Mouse (Mus musculus): ENCODE data around the gene Sdf4.

- TF ChIP-seq CTCF (IDR thresholded peaks at IDR 0.05; ENCODE audit: control insufficient read depth, insufficient read depth, low read length) (no peak), POLR2A (IDR thresholded peaks at IDR 0.05; ENCODE audit: borderline replicate concordance, control insufficient read depth, low read depth, low read length) (no peak)
These were observed 45.6 kb upstream of the Sdf4 start for GRCm38 (mm10) chr4:155947094-155947493.
